Mouse (Mus musculus): ENCODE measurements at regions not wholly inside any gene's neighbourhood (a gene's known extent, or its start where the extent isn't known, plus 50 kb on each side); places are given as distances from the start of the nearest gene placed in this dataset.

DNA sequence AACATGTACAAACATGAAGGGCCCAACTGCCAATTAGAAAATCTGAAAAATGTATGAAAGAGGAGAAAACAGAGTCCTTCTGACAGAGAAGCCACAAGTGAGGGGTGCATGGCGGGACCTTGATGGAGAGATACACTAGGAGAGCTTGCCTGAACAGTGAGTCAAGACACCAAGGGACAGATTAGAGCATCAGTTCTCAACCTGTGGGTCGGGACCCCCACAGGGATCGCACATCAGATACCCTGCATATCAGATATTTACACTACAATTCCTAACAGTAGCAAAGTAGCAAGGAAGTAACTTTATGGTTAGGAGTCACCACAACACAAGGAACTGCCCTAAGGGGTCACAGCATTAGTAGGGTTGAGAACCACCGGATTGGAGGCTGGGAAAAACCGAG is 58.9 kb upstream of the Arid1b start:
- TF ChIP-seq CTCF (IDR thresholded peaks at IDR 0.05; ENCODE audit: insufficient read depth, low read length) (no peak), POLR2A (IDR thresholded peaks at IDR 0.05; ENCODE audit: borderline replicate concordance, extremely low read depth, low read depth, low read length) (no peak)
